Mouse (Mus musculus): ENCODE results near the gene Plscr5. TPM values are rescaled to one million over a fixed set of nuclear protein-coding genes. Genes with fewer than 3 reads are reported as not detected.
"Not testable (repeated sequence)": the region's sequence is repeated elsewhere in the genome, so short reads cannot be mapped to it uniquely, and the experiment has no call there.

The Plscr5 gene
- polyA plus RNA-seq (2012; fragmentation: generic; extraction: Trizol) = not detected
- long read RNA-seq, experiment 1 = 0 reads
- long read RNA-seq, experiment 2 = 0 reads

DNA sequence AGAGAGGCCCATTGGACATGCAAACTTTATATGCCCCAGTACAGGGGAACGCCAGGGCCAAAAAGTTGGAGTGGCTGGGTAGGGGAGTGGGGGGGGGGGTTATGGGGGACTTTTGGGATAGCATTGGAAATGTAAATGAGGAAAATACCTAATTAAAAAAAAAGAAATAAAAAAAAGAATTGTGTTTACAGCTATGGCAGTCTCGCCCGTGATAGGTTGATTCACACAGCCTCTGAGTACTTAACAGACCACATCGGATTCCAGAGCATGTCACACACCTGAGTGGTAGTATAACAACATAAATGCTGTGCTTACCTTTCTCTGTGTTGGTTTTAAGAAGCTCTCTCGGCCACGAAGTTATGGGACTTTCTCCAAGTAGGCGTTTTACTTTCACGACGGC lies at the start of gene Plscr5:
Plscr5 (plus strand) TSS at position 301 of the 400 bp plus-strand sequence.
- not testable (repeated sequence) for H3K36me3 ChIP-seq (ENCODE audit: control insufficient read depth, insufficient read depth)

DNA sequence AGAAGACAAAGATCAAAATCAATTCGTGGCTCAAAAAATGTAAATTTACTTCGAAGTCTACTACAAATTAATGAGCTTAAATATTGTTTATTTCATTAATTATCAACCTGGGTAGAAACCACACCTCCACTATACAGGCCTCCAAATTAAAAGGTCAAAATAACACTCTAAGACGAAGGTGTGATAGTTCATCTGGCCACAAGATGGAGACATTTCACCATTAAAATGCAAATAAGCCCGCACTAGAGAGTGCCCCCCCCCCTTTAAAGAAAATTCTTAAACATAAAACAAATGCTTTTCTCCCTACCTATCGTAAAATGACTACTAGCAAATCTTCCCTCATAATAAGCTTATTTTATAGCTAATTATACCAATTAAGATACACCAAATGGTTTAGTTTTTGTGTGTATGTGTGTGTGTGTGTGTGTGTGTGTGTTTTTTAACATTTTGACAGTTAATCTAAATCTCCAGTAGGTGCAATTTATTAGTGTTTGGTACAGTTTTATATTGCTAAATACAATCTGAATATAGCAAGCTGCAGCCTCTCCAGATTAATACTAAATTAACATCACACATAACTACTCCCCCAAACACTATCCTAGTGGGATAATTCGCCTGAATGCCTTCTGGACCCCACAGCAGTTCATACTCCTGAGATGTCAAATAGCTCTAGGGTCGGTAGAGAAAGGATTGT lies 45.0 kb upstream of the Plscr5 start:
- Histone ChIP-seq H3K79me2 (ENCODE audit: control insufficient read depth, insufficient read depth) (no peaks in the 10 kb centered on the region), H3ac (ENCODE audit: control insufficient read depth, insufficient read length, low read depth) (no peak overlapping the region), H3K79me3 (ENCODE audit: low read depth) (no peaks in the 10 kb centered on the region), H3K27me3 (ENCODE audit: control insufficient read depth, insufficient read depth, insufficient read length) (no peaks in the 10 kb centered on the region), H3K4me3 (ENCODE audit: insufficient read depth, poor library complexity, severe bottlenecking) (no peak overlapping the region), H3K36me3 (ENCODE audit: control insufficient read depth, insufficient read depth) (no peaks in the 10 kb centered on the region)
- TF ChIP-seq CTCF (IDR thresholded peaks at IDR 0.05; ENCODE audit: control insufficient read depth, insufficient read depth, insufficient read length) = no peak
- no peak for TF ChIP-seq CEBPB (IDR thresholded peaks at IDR 0.05; ENCODE audit: low read depth)
- TF ChIP-seq FOSL1 (IDR thresholded peaks at IDR 0.05; ENCODE audit: insufficient read depth, low read length, poor library complexity, severe bottlenecking) = no peak
- no peak for TF ChIP-seq MYOD1 (IDR thresholded peaks at IDR 0.05; ENCODE audit: control insufficient read depth, insufficient read length, low read depth)
- TF ChIP-seq MAX (IDR thresholded peaks at IDR 0.05) = no peak
- no peak for TF ChIP-seq MYOG (IDR thresholded peaks at IDR 0.05; ENCODE audit: control insufficient read depth, extremely low read depth, insufficient read length)
- TF ChIP-seq USF1 (IDR thresholded peaks at IDR 0.05; ENCODE audit: low read depth) = no peak

More for the DNA sequence above, at the start of gene Plscr5:
- not testable (repeated sequence) for H3K79me3 ChIP-seq (ENCODE audit: low read depth); H3K79me2 ChIP-seq (ENCODE audit: control insufficient read depth, insufficient read depth); H3K27me3 ChIP-seq (ENCODE audit: control insufficient read depth, insufficient read depth, insufficient read length); H3ac ChIP-seq (ENCODE audit: control insufficient read depth, insufficient read length, low read depth); H3K4me3 ChIP-seq (ENCODE audit: insufficient read depth, poor library complexity, severe bottlenecking)

DNA sequence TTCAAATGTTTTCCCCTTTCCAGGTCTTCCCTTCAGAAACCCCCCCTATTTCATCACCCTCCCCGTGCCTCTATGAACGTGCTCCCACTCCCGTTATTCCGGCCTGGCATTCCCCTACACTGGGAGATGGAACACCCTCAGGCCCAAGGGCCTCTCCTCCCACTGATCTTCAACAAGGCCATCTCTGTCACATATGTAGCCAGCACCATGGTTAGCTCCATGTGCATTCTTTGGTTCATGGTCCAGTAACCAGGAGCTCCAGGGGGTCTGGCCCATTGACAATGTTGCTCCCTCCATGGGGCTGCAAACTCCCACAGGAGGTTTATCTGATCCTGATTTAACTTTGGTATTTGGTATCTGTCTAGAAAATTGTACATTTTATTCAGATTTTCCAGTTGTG lies 30.5 kb upstream of the Plscr5 start:
- Histone ChIP-seq H3K4me3 (ENCODE audit: insufficient read depth, poor library complexity, severe bottlenecking) (no peak overlapping the region), H3K36me3 (ENCODE audit: control insufficient read depth, insufficient read depth) (no peaks in the 10 kb centered on the region), H3K79me3 (ENCODE audit: low read depth) (no peaks in the 10 kb centered on the region), H3K27me3 (ENCODE audit: control insufficient read depth, insufficient read depth, insufficient read length) (no peaks in the 10 kb centered on the region), H3ac (ENCODE audit: control insufficient read depth, insufficient read length, low read depth) (no peak overlapping the region), H3K79me2 (ENCODE audit: control insufficient read depth, insufficient read depth) (no peaks in the 10 kb centered on the region)
- TF ChIP-seq MYOG (IDR thresholded peaks at IDR 0.05; ENCODE audit: control insufficient read depth, extremely low read depth, insufficient read length) (no peak), CEBPB (IDR thresholded peaks at IDR 0.05; ENCODE audit: low read depth) (no peak), USF1 (IDR thresholded peaks at IDR 0.05; ENCODE audit: low read depth) (no peak), MAX (IDR thresholded peaks at IDR 0.05) (no peak)

DNA sequence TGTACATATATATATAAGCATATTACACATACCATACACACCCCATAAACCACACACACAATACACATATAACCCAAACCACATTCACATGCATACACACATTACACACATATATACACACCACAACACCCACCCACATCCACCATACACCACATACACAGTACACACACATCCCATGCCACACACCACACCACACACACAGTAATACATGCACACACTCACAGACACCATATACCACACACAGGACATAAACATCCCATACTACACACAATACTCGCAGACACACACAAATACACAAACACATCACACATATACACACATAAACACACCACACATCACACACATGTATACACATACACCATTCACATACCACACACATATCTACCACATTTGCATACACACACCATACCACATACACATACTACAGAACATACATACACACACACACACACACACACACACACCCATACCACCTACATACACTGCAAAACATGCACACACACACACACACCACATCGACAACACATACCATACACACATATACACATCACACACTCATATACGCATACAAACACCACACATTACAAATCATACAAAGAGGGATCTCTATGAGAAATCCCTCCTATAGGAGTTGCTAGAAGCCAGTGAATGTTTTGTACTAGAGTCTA lies 19.3 kb upstream of the Plscr5 start:
- Histone ChIP-seq H3K79me3 (ENCODE audit: low read depth) (no peaks in the 10 kb centered on the region), H3K79me2 (ENCODE audit: control insufficient read depth, insufficient read depth) (no peaks in the 10 kb centered on the region), H3K27me3 (ENCODE audit: control insufficient read depth, insufficient read depth, insufficient read length) (no peaks in the 10 kb centered on the region), H3K36me3 (ENCODE audit: control insufficient read depth, insufficient read depth) (no peaks in the 10 kb centered on the region), H3K4me3 (ENCODE audit: insufficient read depth, poor library complexity, severe bottlenecking) (no peak overlapping the region), H3ac (ENCODE audit: control insufficient read depth, insufficient read length, low read depth) (no peak overlapping the region)
- no peak for TF ChIP-seq CTCF (IDR thresholded peaks at IDR 0.05; ENCODE audit: control insufficient read depth, insufficient read depth, insufficient read length)
- no peak for TF ChIP-seq MYOD1 (IDR thresholded peaks at IDR 0.05; ENCODE audit: control insufficient read depth, insufficient read length, low read depth)
- no peak for TF ChIP-seq MAX (IDR thresholded peaks at IDR 0.05)
- no peak for TF ChIP-seq USF1 (IDR thresholded peaks at IDR 0.05; ENCODE audit: low read depth)
- no peak for TF ChIP-seq FOSL1 (IDR thresholded peaks at IDR 0.05; ENCODE audit: insufficient read depth, low read length, poor library complexity, severe bottlenecking)
- no peak for TF ChIP-seq MYOG (IDR thresholded peaks at IDR 0.05; ENCODE audit: control insufficient read depth, extremely low read depth, insufficient read length)
- no peak for TF ChIP-seq CEBPB (IDR thresholded peaks at IDR 0.05; ENCODE audit: low read depth)

DNA sequence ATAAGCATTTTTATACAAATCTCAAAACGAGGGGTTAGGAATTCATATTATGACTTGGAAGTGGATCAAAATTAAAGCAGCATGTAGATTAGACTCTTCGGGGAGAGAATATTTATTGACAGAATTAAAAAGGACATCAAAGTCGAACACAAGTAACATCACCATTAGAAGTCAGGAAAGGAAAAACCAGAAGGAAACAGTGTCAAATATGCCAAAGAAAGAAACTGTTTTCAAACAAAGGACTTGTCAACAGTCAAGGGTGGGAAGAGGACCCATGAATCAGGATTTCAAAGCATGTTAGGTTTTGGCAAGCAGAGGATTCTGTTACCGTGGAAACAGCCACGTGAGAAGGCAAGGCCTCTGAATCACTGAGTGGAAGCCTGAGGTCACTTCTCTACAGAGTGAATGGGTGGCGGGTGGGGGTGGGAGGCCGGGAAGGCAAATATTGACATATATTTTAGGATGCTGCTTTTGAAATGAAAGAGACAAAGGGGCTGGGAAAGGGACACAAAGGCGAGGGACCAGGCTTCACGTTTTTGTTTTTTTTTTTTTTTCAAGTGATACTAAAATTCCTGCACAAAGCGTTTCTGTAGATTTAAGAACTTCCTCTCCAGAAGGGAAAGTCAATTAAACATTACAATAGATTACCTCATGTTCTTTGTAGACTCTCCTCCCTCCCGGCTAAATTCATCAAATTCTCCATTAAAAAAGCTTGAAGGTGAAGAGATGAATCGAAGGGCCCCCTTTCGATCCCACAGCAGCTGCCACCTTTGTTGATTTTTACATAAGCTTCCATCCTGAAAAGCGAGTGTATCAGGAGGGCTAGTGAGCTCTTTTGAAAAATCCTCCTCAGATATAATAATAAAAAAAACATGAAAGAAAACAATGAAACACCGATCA lies 18.3 kb upstream of the Plscr5 start:
- H3K79me2 ChIP-seq (ENCODE audit: control insufficient read depth, insufficient read depth) = no peaks in the 10 kb centered on the region
- H3K36me3 ChIP-seq (ENCODE audit: control insufficient read depth, insufficient read depth) = no peaks in the 10 kb centered on the region
- no peak overlapping the region for H3K4me3 ChIP-seq (ENCODE audit: insufficient read depth, poor library complexity, severe bottlenecking)
- TF ChIP-seq USF1 (IDR thresholded peaks at IDR 0.05; ENCODE audit: low read depth) (peak; percentile 76), FOSL1 (IDR thresholded peaks at IDR 0.05; ENCODE audit: insufficient read depth, low read length, poor library complexity, severe bottlenecking) (no peak)
- H3K27me3 ChIP-seq (ENCODE audit: control insufficient read depth, insufficient read depth, insufficient read length) = no peaks in the 10 kb centered on the region
- H3K79me3 ChIP-seq (ENCODE audit: low read depth) = no peaks in the 10 kb centered on the region
- no peak overlapping the region for H3ac ChIP-seq (ENCODE audit: control insufficient read depth, insufficient read length, low read depth)

Measured in C2C12 (cell line).